Mouse (Mus musculus) cerebellum, adult 2 months (tissue): ENCODE results near the gene Ccdc18. TPM values are rescaled to one million over a fixed set of nuclear protein-coding genes. Genes with fewer than 3 reads are reported as not detected.

Source experiments
- DNase-seq, 2 experiments: peaks; one replicate each; pipeline ENCODE4 v3.0.0; 2021
- H3K27ac ChIP-seq: fragments of 200-500 bp; 2 replicates; pipeline ENCODE4 v1.5.1; 2012; ENCODE audit warnings: low read length, control low read depth, inconsistent platforms; ENCODE audit not compliant: insufficient read depth
- H3K27me3 ChIP-seq: fragments of 200-500 bp; 2 replicates; pipeline ENCODE4 v1.6.1; 2012; ENCODE audit warnings: inconsistent platforms, mild to moderate bottlenecking, low read length, moderate library complexity; ENCODE audit not compliant: control insufficient read depth, insufficient read depth
- H3K4me1 ChIP-seq: fragments of 200-500 bp; 2 replicates; pipeline ENCODE4 v1.6.1; 2011; ENCODE audit warnings: low read length; ENCODE audit not compliant: control insufficient read depth, insufficient read depth
- H3K4me3 ChIP-seq: fragments of 200-500 bp; replicated peaks from 2 replicates; pipeline ENCODE3; 2011; ENCODE audit warnings: mild to moderate bottlenecking, low read depth, low read length, control low read depth; ENCODE audit not compliant: insufficient read depth
- CTCF ChIP-seq: fragments of 200-500 bp; IDR thresholded peaks from 2 replicates; pipeline ENCODE4 v1.5.1; 2011; ENCODE audit warnings: low read depth, mild to moderate bottlenecking, control low read depth, low read length, moderate library complexity, borderline replicate concordance; ENCODE audit not compliant: insufficient read depth
- POLR2A ChIP-seq: fragments of 200-500 bp; IDR thresholded peaks from 2 replicates; pipeline ENCODE4 v1.6.1; 2011; ENCODE audit warnings: low read length, control low read depth, borderline replicate concordance; ENCODE audit not compliant: insufficient read depth
- WGBS: fragments of 180-500 bp; shearing (Covaris S2); methylation state at CpG from one replicate; pipeline ENCODE4 v1.1.7; 2018; 5-methylcytosine and 5-hydroxymethylcytosine counted together
- polyA plus RNA-seq: library from polyadenylated mRNA; depleted of rRNA; stranded (reverse); fragments of >200 nt; gene quantifications from 2 replicates; pipeline ENCODE4 v1.2.3, GENCODE M21; 2012

Ccdc18 gene
- polyA plus RNA-seq, 1 experiment = 0.38 TPM

DNA sequence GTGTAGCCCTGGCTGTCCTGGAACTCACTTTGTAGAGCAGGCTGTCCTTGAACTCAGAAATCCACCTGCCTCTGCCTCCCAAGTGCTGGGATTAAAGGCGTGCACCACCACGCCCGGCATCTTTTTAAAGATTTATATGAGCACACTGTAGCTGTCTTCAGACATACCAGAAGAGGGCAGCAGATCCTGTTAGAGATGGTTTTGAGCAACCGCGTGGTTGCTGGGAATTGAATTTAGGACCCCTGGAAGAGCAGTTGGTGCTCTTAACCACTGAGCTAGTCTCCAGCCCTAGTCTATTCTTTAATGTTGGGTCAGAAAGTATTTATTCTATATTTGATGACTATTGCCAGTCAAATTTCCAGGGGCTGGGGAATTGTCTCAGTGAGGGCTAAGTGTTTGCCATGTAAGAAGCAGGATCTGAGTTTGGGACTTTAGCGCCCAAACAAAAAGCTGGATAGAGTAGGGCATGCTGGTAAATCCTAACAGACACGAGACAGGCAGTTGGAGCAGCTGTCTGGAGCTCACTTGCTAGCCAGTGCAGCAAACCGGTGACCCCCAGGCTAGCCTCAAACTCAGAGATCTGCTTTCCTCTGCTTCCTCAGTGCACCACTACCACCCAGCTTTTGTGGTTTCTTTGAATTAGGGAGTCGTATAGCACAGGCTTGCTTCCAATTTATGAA is 12.3 kb upstream of the Ccdc18 start:
- no peaks in the 10 kb centered on the region for H3K4me1 ChIP-seq
- TF ChIP-seq CTCF (no peak), POLR2A (no peak)
- H3K27me3 ChIP-seq = no peaks in the 10 kb centered on the region
- DNase-seq = no peak
- WGBS = 90% methylated on average over 9 of the region's 9 CpGs
- no peak overlapping the region for H3K27ac ChIP-seq
- H3K4me3 ChIP-seq = no peak overlapping the region

DNA sequence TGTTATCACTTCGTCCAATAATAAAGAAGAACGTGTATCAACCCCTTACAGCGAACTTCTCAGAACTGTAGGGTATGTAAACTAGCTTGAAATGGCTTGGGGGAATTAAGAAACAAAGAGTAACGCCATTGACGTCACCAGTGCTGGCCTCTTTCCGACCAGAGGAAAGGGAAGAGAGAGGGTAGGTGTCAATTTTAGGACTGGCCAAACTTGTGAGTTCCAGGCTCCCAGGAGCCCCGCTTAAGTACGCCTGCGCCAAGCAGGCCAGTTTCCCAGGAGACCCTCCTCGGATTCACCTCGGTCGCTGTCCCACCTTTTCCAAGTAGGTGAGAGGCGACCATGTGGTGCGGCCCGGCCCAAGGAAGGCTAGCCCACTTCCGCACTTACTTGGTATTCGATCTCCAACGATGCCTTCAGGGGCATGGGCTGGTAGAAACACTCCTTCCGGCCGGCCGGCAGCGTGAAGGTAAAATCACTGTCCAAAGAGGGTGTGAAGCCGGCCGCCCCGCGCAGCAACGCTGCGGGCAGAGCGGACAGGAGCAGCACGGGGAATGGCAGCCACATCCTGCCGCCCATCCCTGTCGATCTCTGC is 730 bp upstream of the Ccdc18 start:
- Histone ChIP-seq H3K27ac (peak overlapping the region; percentile 17; the same call in 1 of the 2 replicates), H3K4me1 (no peaks in the 10 kb centered on the region), H3K27me3 (no peaks in the 10 kb centered on the region), H3K4me3 (peak overlapping the region; percentile 82)
- DNase-seq = peak in 1 of 2 experiments; percentile 44
- TF ChIP-seq POLR2A (no peak), CTCF (no peak)
- WGBS = under 1% methylated on average over 32 of the region's 32 CpGs

DNA sequence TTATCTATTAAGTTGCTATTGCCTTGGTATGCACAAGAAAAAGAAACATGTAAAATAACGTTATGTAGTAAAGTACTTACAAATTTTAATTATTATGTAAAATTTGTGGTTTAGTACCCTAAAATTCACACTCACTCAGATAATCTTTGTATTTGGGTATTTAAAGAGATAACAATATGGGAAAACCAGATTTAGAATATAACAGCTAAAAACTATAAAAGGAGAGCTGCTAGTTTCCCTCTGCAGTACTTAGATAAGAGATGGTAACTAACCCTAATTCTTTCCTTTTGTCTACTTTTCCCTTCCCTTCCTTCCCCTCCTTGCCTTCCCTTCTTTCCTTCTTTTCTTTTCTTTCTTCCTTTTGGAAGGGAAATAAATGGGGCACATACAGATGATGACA is 19.9 kb downstream of the Ccdc18 start:
- TF ChIP-seq CTCF (no peak), POLR2A (no peak)
- no peak overlapping the region for H3K27ac ChIP-seq
- H3K4me1 ChIP-seq = no peaks in the 10 kb centered on the region
- no peaks in the 10 kb centered on the region for H3K27me3 ChIP-seq
- H3K4me3 ChIP-seq = no peak overlapping the region
- no peak for DNase-seq
- 89% methylated on average over 1 of the region's 1 CpGs for WGBS

DNA sequence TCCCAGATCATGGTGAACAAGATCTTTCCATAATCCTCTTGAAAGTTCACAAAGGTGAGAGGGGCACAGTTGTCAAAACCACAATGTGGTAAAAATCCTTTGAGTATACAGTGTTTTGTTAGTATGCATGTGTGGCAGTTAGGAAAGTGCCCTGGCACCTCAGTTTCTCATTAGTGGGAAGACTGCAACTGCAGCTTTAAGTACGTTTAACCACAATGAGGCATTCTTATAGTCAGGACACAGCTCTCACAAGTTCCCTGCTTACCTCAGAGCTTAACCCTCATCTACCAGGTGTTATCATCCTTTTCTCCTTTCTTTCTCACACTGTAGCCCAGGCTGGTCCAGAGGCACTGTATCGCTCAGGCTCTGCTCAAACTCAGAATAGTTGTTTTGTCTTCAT is 28.1 kb downstream of the Ccdc18 start:
- H3K4me1 ChIP-seq = no peaks in the 10 kb centered on the region
- no peak overlapping the region for H3K27ac ChIP-seq
- no peaks in the 10 kb centered on the region for H3K27me3 ChIP-seq
- WGBS = 88% methylated on average over 2 of the region's 2 CpGs
- no peak overlapping the region for H3K4me3 ChIP-seq
- DNase-seq = no peak
- no peak for TF ChIP-seq CTCF
- TF ChIP-seq POLR2A = no peak

- H3K27ac ChIP-seq = no peak overlapping the region
- H3K27me3 ChIP-seq = no peaks in the 10 kb centered on the region
- H3K4me3 ChIP-seq = no peak overlapping the region
- peak; percentile 25 to 52 for DNase-seq
- no peaks in the 10 kb centered on the region for H3K4me1 ChIP-seq
- WGBS = 23% methylated on average over 1 of the region's 1 CpGs
- TF ChIP-seq CTCF = peak; percentile 63
- TF ChIP-seq POLR2A = no peak
Measured at GRCm38 (mm10) chr5:108163695-108164094, 31.0 kb downstream of the Ccdc18 start.

DNA sequence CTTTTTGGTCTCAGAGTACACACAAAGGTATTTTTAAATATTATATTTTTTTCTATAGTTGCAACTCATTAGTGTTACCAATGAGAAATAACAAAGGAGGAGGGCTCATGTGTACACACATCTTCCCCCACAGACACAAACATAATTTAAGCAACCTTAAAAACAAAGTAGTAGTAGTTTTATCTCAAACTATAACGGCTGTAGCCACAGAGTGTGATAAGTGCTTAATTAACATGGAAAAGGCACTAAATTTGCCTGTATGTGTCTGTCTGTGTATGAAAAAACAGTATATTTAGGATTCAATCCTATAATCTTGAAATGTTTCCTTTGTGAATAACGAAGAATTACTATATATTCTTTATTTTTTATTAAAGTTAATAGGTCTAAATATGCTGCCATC is 51.4 kb downstream of the Ccdc18 start:
- no peaks in the 10 kb centered on the region for H3K4me1 ChIP-seq
- TF ChIP-seq POLR2A (no peak), CTCF (no peak)
- no peak for DNase-seq

GRCm38 (mm10) chr5:108188967-108189366 is 56.3 kb downstream of the Ccdc18 start:
- no peak overlapping the region for H3K4me3 ChIP-seq
- H3K27me3 ChIP-seq = no peaks in the 10 kb centered on the region
- no peak for DNase-seq
- no peak overlapping the region for H3K27ac ChIP-seq
- TF ChIP-seq CTCF = no peak
- no peak for TF ChIP-seq POLR2A
- H3K4me1 ChIP-seq = no peaks in the 10 kb centered on the region

More for the DNA sequence above, 51.4 kb downstream of the Ccdc18 start:
- WGBS = 94% methylated on average over 2 of the region's 2 CpGs
- Histone ChIP-seq H3K27ac (no peak overlapping the region), H3K27me3 (no peaks in the 10 kb centered on the region), H3K4me3 (no peak overlapping the region)

GRCm38 (mm10) chr5:108206008-108206407 is 73.3 kb downstream of the Ccdc18 start:
- H3K27ac ChIP-seq = no peak overlapping the region
- H3K4me3 ChIP-seq = no peak overlapping the region
- no peaks in the 10 kb centered on the region for H3K27me3 ChIP-seq
- DNase-seq = no peak
- TF ChIP-seq CTCF = no peak
- no peak for TF ChIP-seq POLR2A
- no peaks in the 10 kb centered on the region for H3K4me1 ChIP-seq
